Mouse (Mus musculus): Measurements from ENCODE around the gene Mdfic.

GRCm38 (mm10) chr6:15839831-15840230 lies 119.4 kb downstream of the Mdfic start:
- TF ChIP-seq CTCF (IDR thresholded peaks at IDR 0.05; ENCODE audit: low read depth) = no peak
- TF ChIP-seq EP300 (optimal IDR thresholded peaks at IDR 0.05) = no peak

All from stomach, postnatal 0 days (tissue).